Mouse (Mus musculus): ENCODE results near the gene Bcl2l2. TPM values are rescaled to one million over a fixed set of nuclear protein-coding genes. Genes with fewer than 3 reads are reported as not detected.
A peak's percentile ranks its signal among the peaks of the same experiment; 100 is the strongest.

The Bcl2l2 gene
- total RNA-seq, 1 experiment = 7.7 TPM

DNA sequence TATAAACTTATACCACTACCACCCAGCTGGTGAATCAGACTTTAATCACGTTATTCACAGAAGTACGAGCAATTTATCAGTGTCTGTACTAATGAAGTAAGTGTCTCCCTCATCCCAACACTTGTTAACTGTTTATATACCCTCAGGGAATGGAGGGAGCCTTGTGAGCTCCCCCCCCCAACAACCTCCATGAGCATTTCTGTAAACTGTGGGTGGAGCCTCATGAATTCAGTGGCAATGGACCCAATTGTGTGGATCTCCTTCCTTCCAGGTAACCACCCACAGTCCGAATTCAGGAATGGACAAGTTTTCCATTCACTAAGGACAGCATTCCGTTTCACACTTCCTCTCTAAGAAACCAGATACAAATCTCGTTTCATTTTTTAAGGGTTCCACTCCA, 17.6 kb upstream of the Bcl2l2 start:
- TF ChIP-seq CHD2 (IDR thresholded peaks at IDR 0.05; ENCODE audit: low read depth, low read length) = no peak
- no peak overlapping the region for H3K27ac ChIP-seq (ENCODE audit: insufficient read depth, low read depth, low read length, poor library complexity, severe bottlenecking)
- H3K36me3 ChIP-seq (ENCODE audit: control insufficient read depth, insufficient read depth, low read length, poor library complexity, severe bottlenecking) = no peaks in the 10 kb centered on the region
- H3K9ac ChIP-seq (ENCODE audit: insufficient read depth, low read depth, low read length, poor library complexity, severe bottlenecking) = no peak overlapping the region
- H3K4me1 ChIP-seq (ENCODE audit: control insufficient read depth in 2 of 2, insufficient read depth in 2 of 2, low read length in 2 of 2, poor library complexity in 1 of 2) = 0 out of 4 replicates have a peak, but pooled peaks cover 0 to 2% of the 10 kb centered on the region in 2 experiments
- H3K4me3 ChIP-seq (ENCODE audit: insufficient read depth in 1 of 2, low read depth in 1 of 2, low read length in 2 of 2, poor library complexity in 1 of 2, severe bottlenecking in 1 of 2) = no peak overlapping the region
- DNase-seq (ENCODE audit: low read depth, low spot score) = no peak
- H3K9me3 ChIP-seq (ENCODE audit: control insufficient read depth, insufficient read depth, low read depth, low read length) = no peaks in the 10 kb centered on the region
- in situ Hi-C loops (cut with MboI; ENCODE audit: low sequenced_read_pairs in 2 of 2, unreplicated experiment in 2 of 2) = no loop called here

DNA sequence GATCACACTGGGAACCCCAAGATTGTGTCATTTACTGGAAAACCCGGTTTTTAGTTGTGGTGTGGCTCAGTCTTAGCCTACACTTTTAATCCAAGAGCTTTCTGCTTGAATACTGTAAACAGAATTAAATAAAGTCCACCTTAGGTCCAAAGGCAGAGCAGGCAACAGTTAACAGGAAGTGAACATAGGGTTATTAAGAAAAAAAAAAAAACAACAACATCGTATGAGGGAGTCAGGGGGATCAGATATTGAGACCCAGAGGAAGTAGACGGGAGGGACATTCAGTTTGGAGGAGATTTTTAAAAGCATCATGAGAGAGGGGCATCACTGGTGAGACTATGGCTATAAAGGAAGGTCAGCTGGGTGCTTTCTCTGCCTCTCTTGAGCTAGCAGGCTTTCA, 16.9 kb upstream of the Bcl2l2 start:
- H3K27ac ChIP-seq (ENCODE audit: insufficient read depth, low read depth, low read length, poor library complexity, severe bottlenecking) = no peak overlapping the region
- 0 out of 4 replicates have a peak, but pooled peaks cover 0 to 2% of the 10 kb centered on the region in 2 experiments for H3K4me1 ChIP-seq (ENCODE audit: control insufficient read depth in 2 of 2, insufficient read depth in 2 of 2, low read length in 2 of 2, poor library complexity in 1 of 2)
- H3K9me3 ChIP-seq (ENCODE audit: control insufficient read depth, insufficient read depth, low read depth, low read length) = no peaks in the 10 kb centered on the region
- H3K4me3 ChIP-seq (ENCODE audit: insufficient read depth in 1 of 2, low read depth in 1 of 2, low read length in 2 of 2, poor library complexity in 1 of 2, severe bottlenecking in 1 of 2) = no peak overlapping the region
- no peak overlapping the region for H3K9ac ChIP-seq (ENCODE audit: insufficient read depth, low read depth, low read length, poor library complexity, severe bottlenecking)
- in situ Hi-C loops (cut with MboI; ENCODE audit: low sequenced_read_pairs in 2 of 2, unreplicated experiment in 2 of 2) = no loop called here
- no peaks in the 10 kb centered on the region for H3K36me3 ChIP-seq (ENCODE audit: control insufficient read depth, insufficient read depth, low read length, poor library complexity, severe bottlenecking)
- DNase-seq (ENCODE audit: low read depth, low spot score) = no peak
- TF ChIP-seq ZNF384 (IDR thresholded peaks at IDR 0.05; ENCODE audit: low read depth, low read length) (no peak), ZC3H11A (IDR thresholded peaks at IDR 0.05; ENCODE audit: borderline replicate concordance, low read depth, low read length) (no peak), MAFK (IDR thresholded peaks at IDR 0.05; ENCODE audit: insufficient read depth, low read depth, low read length) (no peak), HCFC1 (IDR thresholded peaks at IDR 0.05; ENCODE audit: borderline replicate concordance, insufficient read depth, low read length) (no peak), CHD2 (IDR thresholded peaks at IDR 0.05; ENCODE audit: low read depth, low read length) (no peak)

DNA sequence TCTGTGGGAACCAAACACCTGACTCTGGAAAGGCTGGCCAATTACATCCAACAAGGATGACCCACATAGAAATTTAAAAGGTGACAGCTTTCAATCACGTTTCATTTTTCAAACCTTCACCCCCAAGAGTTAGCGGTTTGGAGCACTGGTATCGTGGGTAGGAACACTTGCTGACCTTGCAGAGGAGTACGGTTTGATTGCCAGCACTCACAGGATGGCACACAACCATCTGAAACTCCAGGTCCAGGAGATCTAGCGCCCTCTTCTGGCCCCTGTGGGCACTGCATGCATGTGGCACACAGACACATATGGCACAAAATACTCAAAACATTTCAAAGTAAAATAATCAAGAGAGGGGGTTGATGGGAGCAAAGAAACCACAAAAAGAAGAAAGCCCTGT, 16.2 kb upstream of the Bcl2l2 start:
- H3K4me1 ChIP-seq (ENCODE audit: control insufficient read depth in 2 of 2, insufficient read depth in 2 of 2, low read length in 2 of 2, poor library complexity in 1 of 2) = 0 out of 4 replicates have a peak, but pooled peaks cover 0 to 2% of the 10 kb centered on the region in 2 experiments
- in situ Hi-C loops (cut with MboI; ENCODE audit: low sequenced_read_pairs in 2 of 2, unreplicated experiment in 2 of 2) = no loop called here
- H3K9me3 ChIP-seq (ENCODE audit: control insufficient read depth, insufficient read depth, low read depth, low read length) = no peaks in the 10 kb centered on the region
- H3K27ac ChIP-seq (ENCODE audit: insufficient read depth, low read depth, low read length, poor library complexity, severe bottlenecking) = no peak overlapping the region
- DNase-seq (ENCODE audit: low read depth, low spot score) = no peak
- H3K4me3 ChIP-seq (ENCODE audit: insufficient read depth in 1 of 2, low read depth in 1 of 2, low read length in 2 of 2, poor library complexity in 1 of 2, severe bottlenecking in 1 of 2) = no peak overlapping the region; a peak in 1 of 4 replicates
- TF ChIP-seq ZC3H11A (IDR thresholded peaks at IDR 0.05; ENCODE audit: borderline replicate concordance, low read depth, low read length) (0 out of 2 replicates have a peak, but pooled peaks have one; percentile 32), MAFK (IDR thresholded peaks at IDR 0.05; ENCODE audit: insufficient read depth, low read depth, low read length) (no peak)
- no peaks in the 10 kb centered on the region for H3K36me3 ChIP-seq (ENCODE audit: control insufficient read depth, insufficient read depth, low read length, poor library complexity, severe bottlenecking)
- H3K9ac ChIP-seq (ENCODE audit: insufficient read depth, low read depth, low read length, poor library complexity, severe bottlenecking) = no peak overlapping the region

DNA sequence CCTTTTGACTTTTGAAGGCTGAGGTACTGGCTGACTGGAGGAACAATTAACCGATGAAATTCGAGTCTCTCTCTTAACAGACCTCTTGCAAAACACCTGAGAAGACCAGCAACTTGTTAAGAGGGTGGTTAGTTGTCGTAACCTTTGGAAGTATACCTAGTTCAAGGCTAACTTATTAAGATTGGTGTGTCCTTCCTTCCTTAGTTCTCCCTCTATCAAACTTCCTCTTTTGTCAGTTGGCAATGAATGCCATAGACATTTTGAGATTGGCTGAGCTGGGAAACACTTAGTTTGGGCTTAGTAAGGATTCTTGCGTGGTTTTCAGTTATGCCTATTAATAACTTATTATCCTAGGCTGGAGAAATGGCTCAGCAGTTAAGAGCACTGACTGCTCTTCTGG, 15.2 kb upstream of the Bcl2l2 start:
- no peaks in the 10 kb centered on the region for H3K9me3 ChIP-seq (ENCODE audit: control insufficient read depth, insufficient read depth, low read depth, low read length)
- no peaks in the 10 kb centered on the region for H3K36me3 ChIP-seq (ENCODE audit: control insufficient read depth, insufficient read depth, low read length, poor library complexity, severe bottlenecking)
- no peak overlapping the region for H3K27ac ChIP-seq (ENCODE audit: insufficient read depth, low read depth, low read length, poor library complexity, severe bottlenecking)
- no peak overlapping the region for H3K9ac ChIP-seq (ENCODE audit: insufficient read depth, low read depth, low read length, poor library complexity, severe bottlenecking)
- no peak overlapping the region for H3K4me3 ChIP-seq (ENCODE audit: insufficient read depth in 1 of 2, low read depth in 1 of 2, low read length in 2 of 2, poor library complexity in 1 of 2, severe bottlenecking in 1 of 2)
- no peak for TF ChIP-seq ZC3H11A (IDR thresholded peaks at IDR 0.05; ENCODE audit: borderline replicate concordance, low read depth, low read length)
- TF ChIP-seq MAFK (IDR thresholded peaks at IDR 0.05; ENCODE audit: insufficient read depth, low read depth, low read length) = no peak
- TF ChIP-seq CHD2 (IDR thresholded peaks at IDR 0.05; ENCODE audit: low read depth, low read length) = no peak
- TF ChIP-seq ZNF384 (IDR thresholded peaks at IDR 0.05; ENCODE audit: low read depth, low read length) = no peak
- TF ChIP-seq HCFC1 (IDR thresholded peaks at IDR 0.05; ENCODE audit: borderline replicate concordance, insufficient read depth, low read length) = no peak
- no peak for DNase-seq (ENCODE audit: low read depth, low spot score)
- in situ Hi-C loops (cut with MboI; ENCODE audit: low sequenced_read_pairs in 2 of 2, unreplicated experiment in 2 of 2) = no loop called here
- 0 out of 4 replicates have a peak, but pooled peaks cover 0 to 2% of the 10 kb centered on the region in 2 experiments for H3K4me1 ChIP-seq (ENCODE audit: control insufficient read depth in 2 of 2, insufficient read depth in 2 of 2, low read length in 2 of 2, poor library complexity in 1 of 2)

DNA sequence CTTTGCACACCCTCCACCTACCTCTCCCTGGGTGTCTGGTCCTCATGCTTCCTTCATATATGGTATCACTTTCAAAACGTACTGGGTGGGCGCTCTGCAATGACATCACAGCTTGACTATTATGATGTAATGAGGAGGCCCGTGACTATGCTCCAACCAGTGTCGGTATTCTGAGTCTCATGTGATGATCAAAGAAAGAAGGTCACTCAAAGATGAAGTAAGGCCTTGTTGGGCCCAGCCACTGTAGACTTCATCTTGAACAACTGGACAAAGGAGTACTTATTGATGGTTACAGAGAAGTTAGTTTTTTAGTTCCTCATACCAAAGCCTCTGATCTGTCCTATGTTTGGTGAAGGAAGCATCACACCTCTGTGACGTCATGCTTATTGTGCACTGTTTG, 12.3 kb upstream of the Bcl2l2 start, which contains the start of gene Homez:
Gene Homez (minus strand): TSS at position 101 of the 400 bp plus-strand sequence.
- H3K36me3 ChIP-seq (ENCODE audit: control insufficient read depth, insufficient read depth, low read length, poor library complexity, severe bottlenecking) = no peaks in the 10 kb centered on the region
- H3K27ac ChIP-seq (ENCODE audit: insufficient read depth, low read depth, low read length, poor library complexity, severe bottlenecking) = no peak within 1 kb of the TSS
- H3K9ac ChIP-seq (ENCODE audit: insufficient read depth, low read depth, low read length, poor library complexity, severe bottlenecking) = no peak within 1 kb of the TSS
- no peak for DNase-seq (ENCODE audit: low read depth, low spot score)
- H3K9me3 ChIP-seq (ENCODE audit: control insufficient read depth, insufficient read depth, low read depth, low read length) = no peaks in the 10 kb centered on the region
- in situ Hi-C loops (cut with MboI; ENCODE audit: low sequenced_read_pairs in 2 of 2, unreplicated experiment in 2 of 2) = no loop called here
- H3K4me1 ChIP-seq (ENCODE audit: control insufficient read depth in 2 of 2, insufficient read depth in 2 of 2, low read length in 2 of 2, poor library complexity in 1 of 2) = peaks cover 2 to 3% of the 10 kb centered on the region in 2 experiments; a peak in 2 of 4 replicates
- no peak within 1 kb of the TSS for H3K4me3 ChIP-seq (ENCODE audit: insufficient read depth in 1 of 2, low read depth in 1 of 2, low read length in 2 of 2, poor library complexity in 1 of 2, severe bottlenecking in 1 of 2)
- TF ChIP-seq HCFC1 (IDR thresholded peaks at IDR 0.05; ENCODE audit: borderline replicate concordance, insufficient read depth, low read length) (no peak), ZC3H11A (IDR thresholded peaks at IDR 0.05; ENCODE audit: borderline replicate concordance, low read depth, low read length) (no peak), CHD2 (IDR thresholded peaks at IDR 0.05; ENCODE audit: low read depth, low read length) (no peak), ZNF384 (IDR thresholded peaks at IDR 0.05; ENCODE audit: low read depth, low read length) (no peak)

Data from ES-E14 (cell line).